Mouse (Mus musculus): ENCODE results near the gene Cox18.

DNA sequence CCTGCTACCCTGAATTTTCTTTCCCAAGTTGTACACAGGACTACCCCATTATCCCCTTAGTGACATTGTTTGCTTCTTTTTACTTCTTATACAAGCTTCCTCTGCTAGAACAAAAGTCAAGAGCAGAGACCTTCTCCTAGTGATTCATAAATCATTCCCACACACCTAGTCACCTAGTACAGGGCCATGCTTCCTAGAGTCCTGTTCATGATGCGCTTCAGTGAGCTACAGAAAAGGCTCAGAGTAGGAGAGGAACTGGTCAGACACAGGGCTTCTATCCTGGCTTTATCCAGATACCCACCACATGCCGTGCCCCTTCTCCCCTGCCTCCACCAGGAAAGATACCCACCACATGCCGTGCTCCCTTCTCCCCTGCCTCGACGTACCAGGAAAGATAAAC, 44.7 kb downstream of the Cox18 start:
- no peak for TF ChIP-seq POLR2A (IDR thresholded peaks at IDR 0.05; ENCODE audit: insufficient read depth, low read depth, low read length)
- no peak for TF ChIP-seq CTCF (IDR thresholded peaks at IDR 0.05)

Measured in heart, adult 2 months (tissue).